Mouse (Mus musculus): ENCODE data around the gene Kat7.

Kat7 gene

DNA sequence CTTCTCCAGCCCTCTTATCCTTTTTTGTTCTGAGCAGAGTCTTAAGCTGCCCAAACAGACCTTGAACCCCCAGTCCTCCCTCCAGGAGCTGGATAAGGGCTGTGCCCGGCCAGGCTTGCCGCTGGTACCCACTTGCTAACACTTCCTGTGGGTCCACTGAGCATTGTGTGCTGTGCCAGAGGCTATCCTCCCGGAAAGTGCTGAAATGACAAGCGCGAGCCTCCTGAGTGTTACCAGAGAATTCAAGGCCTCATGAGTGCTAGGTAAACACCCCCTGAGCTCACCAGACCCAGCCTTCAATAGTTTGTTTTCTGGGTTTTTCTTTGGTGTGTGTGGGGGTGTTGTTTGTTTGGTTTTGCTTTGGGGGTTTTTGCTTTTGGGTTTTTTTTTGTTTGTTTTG, 82.6 kb downstream of the Kat7 start:
- DNase-seq (ENCODE audit: low spot score), result no peak

DNA sequence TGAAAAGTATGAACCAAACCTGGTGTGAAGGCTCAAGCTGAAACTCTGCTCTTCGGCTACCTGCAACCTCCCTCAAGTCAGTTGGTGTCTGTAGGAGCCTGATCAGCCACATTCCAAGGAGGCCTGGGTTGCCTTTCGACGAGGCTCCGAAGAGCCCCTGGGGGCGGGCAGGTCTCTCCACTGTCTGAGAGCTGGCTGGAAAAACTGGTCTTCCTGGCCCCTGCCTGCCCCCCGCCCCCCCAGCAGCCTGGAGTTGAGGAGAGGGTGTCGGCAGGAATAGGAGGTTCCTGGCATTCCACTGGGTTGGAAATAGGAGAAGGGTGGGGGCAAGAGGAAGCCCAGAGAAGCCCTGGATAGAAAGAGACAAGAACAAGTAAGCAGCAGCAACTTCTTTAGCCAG, 84.6 kb downstream of the Kat7 start:
- DNase-seq (ENCODE audit: low spot score), result no peak
